Mouse (Mus musculus) CH12.LX (cell line): ENCODE data around the gene Fam84b. TPM values are rescaled to one million over a fixed set of nuclear protein-coding genes. Genes with fewer than 3 reads are reported as not detected.

Experiments used
- DNase-seq: peaks from one replicate; pipeline ENCODE4 v3.0.0-alpha.2; 2013; ENCODE audit errors: extremely low read depth
- H3K27ac ChIP-seq: 2 replicates; pipeline ENCODE4 v1.5.1; 2012; ENCODE audit warnings: low read depth, mild to moderate bottlenecking, control low read depth, moderate library complexity; ENCODE audit not compliant: insufficient read depth
- H3K27me3 ChIP-seq: replicated peaks from 2 replicates; pipeline ENCODE3; 2012; ENCODE audit warnings: inconsistent platforms
- H3K36me3 ChIP-seq, 2 experiments: replicated peaks in 1 of 2; 2 replicates each; pipeline versions ENCODE3 to v1.6.1; 2012; ENCODE audit warnings: inconsistent platforms in 1 of 2, low read length in 1 of 2, mild to moderate bottlenecking in 1 of 2, mixed read lengths in 1 of 2, moderate library complexity in 1 of 2; ENCODE audit not compliant: control insufficient read depth in 1 of 2, insufficient read depth in 1 of 2
- H3K4me1 ChIP-seq, 2 experiments: 2 replicates each; pipeline ENCODE4 v1.6.1; 2012; ENCODE audit warnings: inconsistent platforms in 1 of 2, moderate library complexity in 1 of 2; ENCODE audit not compliant: insufficient read depth in 2 of 2, control insufficient read depth in 1 of 2
- H3K4me2 ChIP-seq: 2 replicates; pipeline ENCODE4 v1.6.1; 2012; ENCODE audit warnings: low read depth, mild to moderate bottlenecking, control low read depth; ENCODE audit not compliant: poor library complexity, insufficient read depth, severe bottlenecking
- H3K4me3 ChIP-seq, 3 experiments: fragments of 150-350 bp in 1 of 3; sonication (generic) in 1 of 3; replicated peaks in 1 of 3; 2 replicates each; pipeline versions ENCODE3 to v1.5.1; 2011 to 2012; ENCODE audit warnings: low read depth in 2 of 3, low read length in 2 of 3, mild to moderate bottlenecking in 2 of 3, moderate library complexity in 2 of 3, control low read depth in 1 of 3, improper control_type of control experiment in 1 of 3, inconsistent platforms in 1 of 3, mixed read lengths in 1 of 3; ENCODE audit not compliant: poor library complexity in 1 of 3
- H3K79me2 ChIP-seq: replicated peaks from 2 replicates; pipeline ENCODE4 v1.6.1; 2012; ENCODE audit warnings: mild to moderate bottlenecking, moderate library complexity; ENCODE audit not compliant: control insufficient read depth, poor library complexity, insufficient read depth, severe bottlenecking; ENCODE audit errors: extremely low read depth
- H3K9ac ChIP-seq: 2 replicates; pipeline ENCODE4 v1.6.1; 2012; ENCODE audit warnings: low read depth, mild to moderate bottlenecking, control low read depth, moderate library complexity; ENCODE audit not compliant: insufficient read depth
- H3K9me3 ChIP-seq: replicated peaks from 2 replicates; pipeline ENCODE3; 2012; ENCODE audit warnings: low read length, inconsistent platforms, mixed read lengths
- BHLHE40 ChIP-seq: IDR thresholded peaks from 2 replicates; pipeline ENCODE4 v1.6.1; 2011; ENCODE audit warnings: mild to moderate bottlenecking, low read depth, low read length, improper control_type of control experiment
- CHD2 ChIP-seq: IDR thresholded peaks from 2 replicates; pipeline ENCODE4 v1.6.1; 2011; ENCODE audit warnings: low read length, improper control_type of control experiment
- ELF1 ChIP-seq: IDR thresholded peaks from 2 replicates; pipeline ENCODE4 v1.6.1; 2014; ENCODE audit warnings: low read depth, mild to moderate bottlenecking, inconsistent platforms, low read length, improper control_type of control experiment
- EP300 ChIP-seq: IDR thresholded peaks from 2 replicates; pipeline ENCODE4 v1.6.1; 2011; ENCODE audit warnings: low read length, improper control_type of control experiment
- JUN ChIP-seq: IDR thresholded peaks from 2 replicates; pipeline ENCODE4 v1.6.1; 2011; ENCODE audit warnings: low read depth, mild to moderate bottlenecking, low read length, improper control_type of control experiment, moderate library complexity; ENCODE audit not compliant: insufficient read depth
- KAT2A ChIP-seq: IDR thresholded peaks from 2 replicates; pipeline ENCODE4 v1.6.1; 2012; ENCODE audit warnings: low read length, improper control_type of control experiment, inconsistent platforms; ENCODE audit not compliant: insufficient replicate concordance
- MAX ChIP-seq: IDR thresholded peaks from 2 replicates; pipeline ENCODE4 v1.6.1; 2011; ENCODE audit warnings: low read length, improper control_type of control experiment
- MAZ ChIP-seq: IDR thresholded peaks from 2 replicates; pipeline ENCODE4 v1.6.1; 2012; ENCODE audit warnings: low read depth, mild to moderate bottlenecking, inconsistent platforms, low read length, improper control_type of control experiment, moderate library complexity
- NELFE ChIP-seq: IDR thresholded peaks from 2 replicates; pipeline ENCODE4 v1.6.1; 2011; ENCODE audit warnings: low read depth, low read length, improper control_type of control experiment
- NRF1 ChIP-seq: IDR thresholded peaks from 2 replicates; pipeline ENCODE4 v1.6.1; 2014; ENCODE audit warnings: low read depth, mild to moderate bottlenecking, inconsistent platforms, low read length, improper control_type of control experiment, moderate library complexity
- PAX5 ChIP-seq: IDR thresholded peaks from 2 replicates; pipeline ENCODE4 v1.6.1; 2012; ENCODE audit warnings: low read length, inconsistent platforms, mixed read lengths
- POLR2A ChIP-seq: IDR thresholded peaks from 2 replicates; pipeline ENCODE4 v1.6.1; 2011; ENCODE audit warnings: low read depth, mild to moderate bottlenecking, improper control_type of control experiment, low read length
- POLR2AphosphoS2 ChIP-seq: IDR thresholded peaks from 2 replicates; pipeline ENCODE4 v1.6.1; 2011; ENCODE audit warnings: low read depth, low read length, improper control_type of control experiment
- RAD21 ChIP-seq: IDR thresholded peaks from 2 replicates; pipeline ENCODE4 v1.6.1; 2011; ENCODE audit warnings: low read depth, mild to moderate bottlenecking, low read length, improper control_type of control experiment, moderate library complexity
- SMC3 ChIP-seq: IDR thresholded peaks from 2 replicates; pipeline ENCODE4 v1.6.1; 2011; ENCODE audit warnings: low read depth, low read length, improper control_type of control experiment
- TBP ChIP-seq: conservative IDR thresholded peaks from 2 replicates; pipeline ENCODE4 v1.6.1; 2011; ENCODE audit warnings: low read depth, low read length, improper control_type of control experiment
- USF1 ChIP-seq: IDR thresholded peaks from 2 replicates; pipeline ENCODE4 v1.6.1; 2014; ENCODE audit warnings: low read depth, mild to moderate bottlenecking, inconsistent platforms, low read length, improper control_type of control experiment
- USF2 ChIP-seq: conservative IDR thresholded peaks from 2 replicates; pipeline ENCODE4 v1.6.1; 2011; ENCODE audit warnings: low read depth, low read length, improper control_type of control experiment
- ZKSCAN1 ChIP-seq: IDR thresholded peaks from 2 replicates; pipeline ENCODE4 v1.6.1; 2012; ENCODE audit warnings: low read depth, inconsistent platforms, low read length, improper control_type of control experiment, borderline replicate concordance
- ZMIZ1 ChIP-seq: IDR thresholded peaks from 2 replicates; pipeline ENCODE4 v1.6.1; 2012; ENCODE audit warnings: low read depth, mild to moderate bottlenecking, inconsistent platforms, low read length, improper control_type of control experiment
- ZNF384 ChIP-seq: IDR thresholded peaks from 2 replicates; pipeline ENCODE4 v1.6.1; 2012; ENCODE audit warnings: low read depth, low read length, improper control_type of control experiment, inconsistent platforms
- dilution Hi-C: fragments of 300-500 bp; cut with MboI; formaldehyde crosslinking; loops from 2 replicates; pipeline ENCODE4 v1.14.3; 2020; ENCODE audit warnings: low sequenced_read_pairs; ENCODE audit not compliant: extremely low pct_unique_long_range_greater_than_20kb, extremely low pct_ligation_motif_present
- in situ Hi-C: fragments of 300-500 bp; cut with MboI; formaldehyde crosslinking; loops from 3 replicates; pipeline ENCODE4 v1.14.3; 2019; ENCODE audit warnings: low sequenced_read_pairs, low pct_ligation_motif_present, low pct_unique_long_range_greater_than_20kb, mixed read lengths
- polyA plus RNA-seq: library from polyadenylated mRNA; unstranded; fragments of >175 nt; gene quantifications from 2 replicates; pipeline ENCODE4 v1.2.1, GENCODE M21; 2012; ENCODE audit warnings: low read depth; ENCODE audit not compliant: insufficient read length
- total RNA-seq, 2 experiments: library from RNA; depleted of rRNA; stranded (reverse); fragments of 300-350 nt in 1 of 2; fragments of >200 nt in 1 of 2; gene quantifications; 2 replicates each; pipeline ENCODE4 v1.2.3; 2012 to 2014

Gene Fam84b
- total and polyA plus RNA-seq, 3 experiments, result 0.51 to 3.0 (median 0.76) TPM

GRCm38 (mm10) chr15:60816478-60816877 is 37.1 kb downstream of the Fam84b start:
- Histone ChIP-seq H3K4me3 (no peak overlapping the region), H3K4me1 (no peaks in the 10 kb centered on the region), H3K27ac (no peak overlapping the region), H3K27me3 (no peaks in the 10 kb centered on the region), H3K9me3 (no peaks in the 10 kb centered on the region), H3K36me3 (no peaks in the 10 kb centered on the region), H3K9ac (no peak overlapping the region), H3K4me2 (no peak overlapping the region), H3K79me2 (no peaks in the 10 kb centered on the region)
- dilution Hi-C loops (no loop called here), in situ Hi-C loops (no loop called here)
- DNase-seq, result no peak
- TF ChIP-seq PAX5, result no peak
- no peak for TF ChIP-seq ZKSCAN1
- TF ChIP-seq KAT2A, result no peak
- no peak for TF ChIP-seq POLR2AphosphoS2
- TF ChIP-seq NRF1, result no peak
- no peak for TF ChIP-seq JUN
- TF ChIP-seq RAD21, result no peak
- no peak for TF ChIP-seq NELFE
- no peak for TF ChIP-seq SMC3
- TF ChIP-seq USF1, result no peak
- TF ChIP-seq USF2, result no peak
- TF ChIP-seq CHD2, result no peak
- TF ChIP-seq MAZ, result no peak
- TF ChIP-seq ZNF384, result no peak
- no peak for TF ChIP-seq ZMIZ1
- no peak for TF ChIP-seq MAX
- TF ChIP-seq BHLHE40, result no peak
- TF ChIP-seq TBP, result no peak
- no peak for TF ChIP-seq ELF1

DNA sequence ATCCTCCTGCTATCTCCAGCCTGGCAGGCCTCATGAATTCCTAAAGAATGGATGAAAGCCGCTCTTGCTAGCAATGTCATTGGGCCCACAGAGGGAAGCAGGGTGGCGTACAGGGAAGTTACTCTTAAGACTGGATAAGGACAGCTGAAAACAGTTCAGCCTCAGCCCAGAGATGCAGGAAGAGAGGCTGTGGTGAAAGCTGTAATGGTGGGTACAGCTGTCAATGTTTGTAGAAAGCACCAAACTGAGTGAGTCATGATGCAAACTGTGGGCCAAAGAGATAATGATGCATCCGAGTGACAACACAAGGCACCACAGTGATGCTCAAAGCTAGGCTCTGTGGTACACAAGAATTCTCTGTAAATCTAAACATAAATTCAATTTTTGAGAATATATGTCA is 39.0 kb downstream of the Fam84b start:
- dilution Hi-C loops, result no loop called here
- Histone ChIP-seq H3K9me3 (no peaks in the 10 kb centered on the region), H3K27ac (no peak overlapping the region), H3K79me2 (no peaks in the 10 kb centered on the region), H3K36me3 (no peaks in the 10 kb centered on the region), H3K9ac (no peak overlapping the region), H3K4me1 (no peaks in the 10 kb centered on the region), H3K4me2 (no peak overlapping the region), H3K4me3 (no peak overlapping the region), H3K27me3 (no peaks in the 10 kb centered on the region)
- TF ChIP-seq POLR2A (no peak), RAD21 (no peak), EP300 (no peak), USF1 (no peak), NRF1 (no peak), MAZ (no peak)
- in situ Hi-C loops, result no loop called here
- DNase-seq, result no peak
